Mouse (Mus musculus) megakaryocyte, embryonic 14.5 days (primary cell): ENCODE measurements at regions not wholly inside any gene's neighbourhood (a gene's known extent, or its start where the extent isn't known, plus 50 kb on each side); places are given as distances from the start of the nearest gene placed in this dataset.
"Not testable (repeated sequence)": the region's sequence is repeated elsewhere in the genome, so short reads cannot be mapped to it uniquely, and the experiment has no call there.

Source experiments
- FLI1 ChIP-seq: IDR thresholded peaks from 2 replicates; pipeline ENCODE4 v1.6.1; 2012; ENCODE audit warnings: low read length, inconsistent platforms, mixed read lengths
- GATA1 ChIP-seq: IDR thresholded peaks from 3 replicates; pipeline ENCODE4 v1.6.1; 2012; ENCODE audit warnings: mixed read lengths, low read length, inconsistent platforms, borderline replicate concordance

DNA sequence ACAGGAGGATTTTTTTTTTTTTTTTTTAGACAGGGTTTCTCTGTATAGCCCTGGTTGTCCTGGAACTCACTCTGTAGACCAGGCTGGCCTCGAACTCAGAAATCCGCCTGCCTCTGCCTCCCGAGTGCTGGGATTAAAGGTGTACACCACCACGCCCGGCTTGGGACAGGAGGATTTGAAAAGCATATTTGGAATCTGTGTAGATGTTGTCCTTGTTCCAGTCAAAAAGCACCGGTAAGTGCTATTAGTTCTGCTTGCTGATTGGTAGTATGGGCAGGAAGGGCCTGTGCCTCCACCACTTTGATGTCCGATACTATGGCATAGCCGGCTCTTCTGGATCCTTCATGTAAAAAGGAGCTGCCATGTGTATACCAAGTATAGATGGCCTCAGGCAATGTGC is 66.5 kb upstream of the Lemd2 start:
- not testable (repeated sequence) for TF ChIP-seq GATA1, FLI1
